Mouse (Mus musculus): ENCODE data around the gene L2hgdh.
A peak's percentile ranks its signal among the peaks of the same experiment; 100 is the strongest.

L2hgdh gene

DNA sequence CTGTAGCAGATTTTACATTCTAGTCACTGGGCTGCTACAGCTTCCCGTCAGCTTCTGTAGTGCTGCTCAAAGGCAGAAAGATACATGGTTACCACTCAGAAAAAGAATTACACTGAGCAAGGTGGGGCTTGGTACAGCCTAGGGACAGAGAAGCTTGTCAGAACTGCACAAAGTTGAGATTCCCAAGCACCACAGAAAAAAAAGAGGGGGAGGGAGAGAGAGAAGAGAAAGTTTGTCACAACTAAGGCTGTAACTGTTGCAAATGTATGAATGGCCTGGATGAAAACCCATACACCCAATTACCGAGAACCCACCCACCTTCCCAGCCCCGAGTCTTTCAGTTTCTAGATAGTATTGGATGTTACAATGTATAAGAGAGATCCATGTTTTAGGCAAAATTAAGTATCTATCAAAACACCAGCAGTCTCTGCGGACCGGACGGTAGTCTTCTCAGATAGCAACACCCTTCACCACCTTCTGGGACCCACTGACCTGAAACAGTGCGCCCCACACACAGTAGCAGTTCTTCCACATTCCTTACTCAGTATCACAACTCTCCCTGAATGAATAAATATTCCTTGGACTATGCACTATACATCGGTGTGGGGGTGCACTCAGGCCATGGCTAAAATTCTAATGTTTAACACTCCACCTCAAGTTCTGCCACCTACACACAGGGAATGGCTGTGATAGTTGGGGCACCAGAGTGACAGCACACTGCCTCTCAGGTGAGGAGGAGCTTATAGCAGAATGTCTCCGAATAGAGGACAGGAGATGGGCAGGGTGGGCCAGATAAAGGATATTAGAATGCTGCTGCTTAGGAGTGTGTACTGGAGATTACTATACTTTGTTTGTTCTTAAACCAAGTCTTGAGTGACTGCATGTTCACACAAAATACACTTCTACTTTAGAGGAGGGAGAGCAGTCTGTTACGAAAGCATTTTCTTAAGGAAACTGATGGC, 49.8 kb downstream of the L2hgdh start:
- no peak for DNase-seq (ENCODE audit: extremely low spot score, low read depth, low spot score)

GRCm38 (mm10) chr12:69674176-69674575, 50.5 kb downstream of the L2hgdh start:
- no peak for DNase-seq (ENCODE audit: extremely low spot score, low read depth, low spot score)

- DNase-seq (ENCODE audit: extremely low spot score, low read depth, low spot score) = no peak
Observed at GRCm38 (mm10) chr12:69666721-69667120, 58.0 kb downstream of the L2hgdh start.

DNA sequence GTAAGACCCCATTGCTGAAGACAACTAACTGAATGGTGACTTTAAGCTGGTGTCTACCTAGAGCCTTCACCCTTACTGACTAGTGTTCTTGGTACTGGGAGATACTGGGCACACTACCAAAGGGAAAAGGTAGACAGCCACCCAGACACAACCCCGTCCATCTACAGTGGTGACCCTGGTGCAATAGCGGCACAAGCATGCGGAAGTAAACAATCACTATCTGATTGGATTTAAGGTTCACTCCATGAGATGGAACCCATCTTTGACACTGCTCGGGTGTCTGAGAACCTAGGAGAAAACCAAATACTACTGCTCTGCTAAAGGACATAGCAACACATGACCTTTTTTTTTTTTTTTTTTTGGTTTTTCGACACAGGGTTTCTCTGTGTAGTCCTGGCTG, 63.0 kb downstream of the L2hgdh start:
- no peak for DNase-seq (ENCODE audit: extremely low spot score, low read depth, low spot score)

- DNase-seq (ENCODE audit: extremely low spot score, low read depth, low spot score) = peak; percentile 84
Observed at GRCm38 (mm10) chr12:69653973-69654372, 70.7 kb downstream of the L2hgdh start.

GRCm38 (mm10) chr12:69649511-69649910, 75.2 kb downstream of the L2hgdh start:
- no peak for DNase-seq (ENCODE audit: extremely low spot score, low read depth, low spot score)

- DNase-seq (ENCODE audit: extremely low spot score, low read depth, low spot score) = no peak
Observed at GRCm38 (mm10) chr12:69645821-69646616, 78.7 kb downstream of the L2hgdh start.

DNA sequence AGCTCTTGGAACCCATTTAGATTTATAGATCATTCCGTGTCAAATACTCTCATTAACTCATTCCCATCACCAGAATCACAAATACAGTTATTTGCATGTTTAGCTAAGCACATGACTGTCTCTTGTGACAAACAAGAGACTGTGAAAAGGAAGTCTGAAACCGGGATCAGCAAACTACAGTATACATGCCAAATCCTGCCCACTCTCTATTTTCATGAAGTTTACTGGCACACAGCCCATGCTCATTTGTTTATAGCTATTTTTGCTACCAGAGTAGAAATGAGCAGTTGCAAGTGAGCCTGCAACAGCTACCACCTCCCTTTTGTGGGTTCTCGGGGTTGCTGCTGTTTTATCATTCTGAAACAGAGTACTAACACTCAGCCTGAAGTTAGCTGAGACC, 79.8 kb downstream of the L2hgdh start:
- no peak for DNase-seq (ENCODE audit: extremely low spot score, low read depth, low spot score)

- DNase-seq (ENCODE audit: extremely low spot score, low read depth, low spot score) = no peak
Observed at GRCm38 (mm10) chr12:69642877-69643276, 81.8 kb downstream of the L2hgdh start.

All from hindlimb bud, embryonic 11.5 days (tissue).